ENCODE assay signal across 8 mouse cellular contexts in genomic region chr2:30363773-30364650, GRCm38 (mm10). TPM values are rescaled to one million over a fixed set of nuclear protein-coding genes. Genes with fewer than 3 reads are reported as not detected.
DNase-seq lines count a peak whose midpoint lies in the region; ATAC-seq lines count a peak whose summit lies in the region.

Gene Miga2, plus strand, starts transcription at chr2:30364233.

- peak within 1 kb of the TSS; percentile 93 to 95 for H3K4me3 ChIP-seq in heart, embryonic 14.5 days (ENCODE audit: control insufficient read depth in 1 of 2, insufficient read depth in 1 of 2, low read depth in 1 of 2, low read length in 2 of 2)
- H3K4me3 ChIP-seq in liver, embryonic 13.5 days (replicated peaks), result peak within 1 kb of the TSS; percentile 73
- peak within 1 kb of the TSS; percentile 98 for H3K4me3 ChIP-seq in stomach, embryonic 16.5 days (replicated peaks; ENCODE audit: low read length)

- H3K4me1 ChIP-seq in heart, embryonic 14.5 days (ENCODE audit: control insufficient read depth in 2 of 2, insufficient read depth in 2 of 2, low read length in 2 of 2), result peaks cover 14 to 22% of the 10 kb centered on the region in 2 experiments
- peaks cover 37% of the 10 kb centered on the region for H3K4me1 ChIP-seq in liver, embryonic 13.5 days (replicated peaks)
- H3K4me1 ChIP-seq in stomach, embryonic 16.5 days (ENCODE audit: control insufficient read depth, insufficient read depth, low read length), result peaks cover 9% of the 10 kb centered on the region

- peak within 1 kb of the TSS; percentile 95 for H3K9ac ChIP-seq in heart, embryonic 14.5 days (ENCODE audit: low read length)
- H3K9ac ChIP-seq in liver, embryonic 13.5 days, result peak within 1 kb of the TSS; percentile 81
- H3K9ac ChIP-seq in stomach, embryonic 16.5 days (ENCODE audit: low read length), result peak within 1 kb of the TSS; percentile 74

- H3K27ac ChIP-seq in heart, embryonic 14.5 days (replicated peaks in 1 of 2; ENCODE audit: control insufficient read depth in 1 of 2, insufficient read depth in 1 of 2, low read depth in 2 of 2, low read length in 2 of 2), result peak within 1 kb of the TSS; percentile 88
- H3K27ac ChIP-seq in liver, embryonic 13.5 days, result peak within 1 kb of the TSS; percentile 76
- peak within 1 kb of the TSS; percentile 79 for H3K27ac ChIP-seq in stomach, embryonic 16.5 days (ENCODE audit: low read length)

- peaks cover 25% of the 10 kb centered on the region for H3K36me3 ChIP-seq in heart, embryonic 14.5 days (ENCODE audit: control insufficient read depth, insufficient read depth, low read length)
- H3K36me3 ChIP-seq in liver, embryonic 13.5 days, result peaks cover 22% of the 10 kb centered on the region
- peaks cover 6% of the 10 kb centered on the region; the same call in 1 of the 2 replicates for H3K36me3 ChIP-seq in stomach, embryonic 16.5 days (ENCODE audit: control insufficient read depth, insufficient read depth, low read length)

- H3K9me3 ChIP-seq in heart, embryonic 14.5 days (ENCODE audit: control insufficient read depth, low read length), result 0 out of 2 replicates have a peak, but pooled peaks cover 3% of the 10 kb centered on the region
- H3K9me3 ChIP-seq in liver, embryonic 13.5 days (replicated peaks), result peaks cover 5% of the 10 kb centered on the region; the same call in 1 of the 2 replicates
- no peaks in the 10 kb centered on the region for H3K9me3 ChIP-seq in stomach, embryonic 16.5 days (replicated peaks; ENCODE audit: control insufficient read depth, low read length)

- WGBS in heart, embryonic 14.5 days, result under 1% methylated on average over 54 of the region's 54 CpGs
- WGBS in liver, embryonic 13.5 days (ENCODE audit: insufficient replicate concordance), result under 1% methylated on average over 54 of the region's 54 CpGs
- under 1% methylated on average over 54 of the region's 54 CpGs for WGBS in stomach, embryonic 16.5 days

- DNase-seq in c-Kit-negative CD71-positive TER-119-positive erythroid progenitor cells, embryonic 14.5 days (ENCODE audit: low read depth, low spot score), result peak; percentile 97
- DNase-seq in fibroblast of lung, adult 2 months (ENCODE audit: low read depth), result peak; percentile 99
- peak; percentile 99 for DNase-seq in kidney, postnatal 14 days
- DNase-seq in liver, embryonic 13.5 days, result peak; percentile 100
- peak; percentile 96 for DNase-seq in neural tube, embryonic 10.5 days (ENCODE audit: extremely low spot score, low spot score)

- H3K4me2 ChIP-seq in heart, embryonic 14.5 days (ENCODE audit: low read length), result peak within 1 kb of the TSS; percentile 75
- H3K4me2 ChIP-seq in liver, embryonic 13.5 days, result peak within 1 kb of the TSS; percentile 94
- H3K4me2 ChIP-seq in stomach, embryonic 16.5 days (ENCODE audit: low read depth, low read length), result peak within 1 kb of the TSS; percentile 73

- peak; percentile 99 for ATAC-seq in CD4-positive, CD25-positive, alpha-beta regulatory T cell, adult 4 months
- ATAC-seq in heart, embryonic 14.5 days (ENCODE audit: insufficient number of reproducible peaks, insufficient read depth, low FRiP score, low read depth), result peak; percentile 97
- ATAC-seq in liver, embryonic 13.5 days (ENCODE audit: low read depth), result peak; percentile 96
- peak; percentile 99 for ATAC-seq in stomach, embryonic 16.5 days (ENCODE audit: insufficient read depth, low FRiP score)

- H3K27me3 ChIP-seq in heart, embryonic 14.5 days (ENCODE audit: control insufficient read depth, insufficient read depth, low read length), result no peaks in the 10 kb centered on the region
- no peaks in the 10 kb centered on the region for H3K27me3 ChIP-seq in liver, embryonic 13.5 days
- H3K27me3 ChIP-seq in stomach, embryonic 16.5 days (ENCODE audit: control insufficient read depth, insufficient read depth, low read length), result no peaks in the 10 kb centered on the region

RNA-seq across cellular contexts. Expression of gene Miga2, which starts in this region (rescaled TPM):
- 1 to 10 TPM; 5.0 to 8.3 TPM for polyA plus RNA-seq in CD4-positive, CD25-positive, alpha-beta regulatory T cell, adult 4 months (2017; shearing (Covaris generic))
- polyA plus RNA-seq in heart, embryonic 14.5 days (2014; fragmentation: Nextera tagmentation; extraction: Ambion mirVana), result 28.3 and 31.6 TPM in 2 replicates
- polyA plus RNA-seq in liver, embryonic 13.5 days (2015; fragmentation: Nextera tagmentation; extraction: Ambion mirVana), result 8.5 and 10.0 TPM in 2 replicates
- polyA plus RNA-seq in stomach, embryonic 16.5 days (2015; fragmentation: Nextera tagmentation; extraction: Ambion mirVana), result 26.2 and 26.3 TPM in 2 replicates

Comparison
In these comparisons a context has a peak if more than half of its experiments do, and no peak if none do; other contexts are left out.
1. Peak in every context shown above with its lines: DNase-seq, ATAC-seq, H3K4me3 ChIP-seq and H3K27ac ChIP-seq.